Mouse (Mus musculus) forebrain, embryonic 15.5 days (tissue): ENCODE measurements around the gene Olfr1423. TPM values are rescaled to one million over a fixed set of nuclear protein-coding genes. Genes with fewer than 3 reads are reported as not detected.
"Not testable (repeated sequence)": the region's sequence is repeated elsewhere in the genome, so short reads cannot be mapped to it uniquely, and the experiment has no call there.

Source experiments
- ATAC-seq: fragments of 200-750 bp; cut with Nextera tagmentation; replicated peaks from 2 replicates; pipeline ENCODE4 v1.8.0; 2017; ENCODE audit warnings: mild to moderate bottlenecking, moderate TSS enrichment, moderate library complexity
- H3K27ac ChIP-seq: fragments of 300-500 bp; sonication (generic); replicated peaks from 2 replicates; pipeline ENCODE4 v1.5.1; 2015; ENCODE audit warnings: mild to moderate bottlenecking, inconsistent platforms
- H3K27me3 ChIP-seq: fragments of 300-500 bp; sonication (generic); 2 replicates; pipeline ENCODE4 v1.6.1; 2015; ENCODE audit warnings: inconsistent platforms
- H3K36me3 ChIP-seq: fragments of 300-500 bp; sonication (generic); 2 replicates; pipeline ENCODE4 v1.6.1; 2015; ENCODE audit warnings: mild to moderate bottlenecking, inconsistent platforms
- H3K4me1 ChIP-seq: fragments of 300-500 bp; sonication (generic); 2 replicates; pipeline ENCODE4 v1.6.1; 2015; ENCODE audit warnings: inconsistent platforms
- H3K4me2 ChIP-seq: fragments of 300-500 bp; sonication (generic); replicated peaks from 2 replicates; pipeline ENCODE4 v1.6.1; 2015; ENCODE audit warnings: mild to moderate bottlenecking, inconsistent platforms
- H3K4me3 ChIP-seq: fragments of 300-500 bp; sonication (generic); 2 replicates; pipeline ENCODE4 v1.5.1; 2015; ENCODE audit warnings: mild to moderate bottlenecking, inconsistent platforms
- H3K9ac ChIP-seq: fragments of 300-500 bp; sonication (generic); replicated peaks from 2 replicates; pipeline ENCODE4 v1.6.1; 2015; ENCODE audit warnings: mild to moderate bottlenecking, inconsistent platforms
- H3K9me3 ChIP-seq: fragments of 300-500 bp; sonication (generic); 2 replicates; pipeline ENCODE4 v1.6.1; 2016; ENCODE audit warnings: inconsistent platforms
- WGBS: fragments of 180-500 bp; shearing (Covaris S2); methylation state at CpG from one replicate; pipeline ENCODE4 v1.1.7; 2015; ENCODE audit warnings: mixed read lengths; 5-methylcytosine and 5-hydroxymethylcytosine counted together
- polyA plus RNA-seq: library from polyadenylated mRNA; unstranded; fragments of >200 nt; fragmentation: Nextera tagmentation; extraction: Ambion mirVana; gene quantifications from 2 replicates; pipeline ENCODE4 v1.2.1, GENCODE M21; 2015

The Olfr1423 gene
- polyA plus RNA-seq, 1 experiment from 2014 or later = not detected

DNA sequence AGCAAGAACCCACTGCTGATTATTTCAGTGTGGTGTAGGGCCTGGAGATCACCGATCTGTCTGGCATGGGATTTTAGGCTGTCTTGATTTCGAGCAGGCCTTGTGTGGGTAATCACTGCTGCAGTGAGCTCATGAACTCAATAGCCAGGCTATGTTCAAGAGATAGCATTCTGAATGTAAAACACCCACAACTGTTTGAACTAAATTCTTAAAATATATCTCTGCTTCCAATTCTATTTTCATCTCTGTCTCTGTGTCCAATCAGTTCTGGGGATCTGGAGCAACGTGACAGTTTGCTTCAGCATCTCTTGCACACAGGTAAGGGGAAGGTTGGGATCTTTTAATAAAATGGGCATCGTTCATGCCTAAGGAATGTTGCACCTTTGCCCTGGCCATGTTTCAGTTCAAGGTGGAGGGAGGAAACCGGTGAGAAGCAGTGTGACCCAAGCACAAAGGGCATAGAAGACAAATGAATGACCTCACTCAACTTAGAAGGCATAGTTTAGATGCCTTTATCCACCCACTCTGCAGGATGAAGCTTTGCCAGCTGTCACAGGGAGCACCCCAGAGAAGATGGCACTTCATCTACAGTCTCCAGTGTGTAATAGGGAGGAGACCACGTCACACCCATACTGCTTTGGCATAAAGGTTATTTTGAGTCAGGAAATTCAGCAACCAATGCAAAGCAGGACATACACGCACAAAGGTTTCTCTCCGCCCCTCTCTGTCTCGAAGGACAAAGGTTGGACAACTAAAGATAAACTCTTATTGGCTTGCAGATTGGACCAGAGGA lies 36.7 kb downstream of the Olfr1423 start:
- H3K4me1 ChIP-seq = peaks cover 25% of the 10 kb centered on the region
- no peaks in the 10 kb centered on the region for H3K27me3 ChIP-seq
- no peak for ATAC-seq
- H3K9me3 ChIP-seq = no peaks in the 10 kb centered on the region
- peak overlapping the region; percentile 58 for H3K4me2 ChIP-seq
- peak overlapping the region; percentile 67 for H3K9ac ChIP-seq
- H3K4me3 ChIP-seq = peak overlapping the region; percentile 80
- H3K27ac ChIP-seq = peak overlapping the region; percentile 89
- WGBS = 59% methylated on average over 9 of the region's 9 CpGs
- no peaks in the 10 kb centered on the region for H3K36me3 ChIP-seq

GRCm38 (mm10) chr19:12003568-12003967 lies 37.5 kb downstream of the Olfr1423 start:
- H3K27me3 ChIP-seq = no peaks in the 10 kb centered on the region
- WGBS = 88% methylated on average over 2 of the region's 2 CpGs
- no peaks in the 10 kb centered on the region for H3K36me3 ChIP-seq
- no peak overlapping the region for H3K9ac ChIP-seq
- H3K27ac ChIP-seq = no peak overlapping the region
- H3K4me2 ChIP-seq = no peak overlapping the region
- peaks cover 25% of the 10 kb centered on the region for H3K4me1 ChIP-seq
- no peak for ATAC-seq
- no peak overlapping the region for H3K4me3 ChIP-seq
- H3K9me3 ChIP-seq = no peaks in the 10 kb centered on the region

- H3K9me3 ChIP-seq = no peaks in the 10 kb centered on the region
- no peak for ATAC-seq
- no peaks in the 10 kb centered on the region for H3K36me3 ChIP-seq
- H3K4me2 ChIP-seq = peak overlapping the region; percentile 33
- no peak overlapping the region for H3K27ac ChIP-seq
- WGBS = 54% methylated on average over 14 of the region's 14 CpGs
- no peak overlapping the region for H3K9ac ChIP-seq
- H3K4me3 ChIP-seq = peak overlapping the region; percentile 27
- H3K4me1 ChIP-seq = peaks cover 25% of the 10 kb centered on the region
- no peaks in the 10 kb centered on the region for H3K27me3 ChIP-seq
Measured at GRCm38 (mm10) chr19:12002791-12003190, 38.3 kb downstream of the Olfr1423 start.

DNA sequence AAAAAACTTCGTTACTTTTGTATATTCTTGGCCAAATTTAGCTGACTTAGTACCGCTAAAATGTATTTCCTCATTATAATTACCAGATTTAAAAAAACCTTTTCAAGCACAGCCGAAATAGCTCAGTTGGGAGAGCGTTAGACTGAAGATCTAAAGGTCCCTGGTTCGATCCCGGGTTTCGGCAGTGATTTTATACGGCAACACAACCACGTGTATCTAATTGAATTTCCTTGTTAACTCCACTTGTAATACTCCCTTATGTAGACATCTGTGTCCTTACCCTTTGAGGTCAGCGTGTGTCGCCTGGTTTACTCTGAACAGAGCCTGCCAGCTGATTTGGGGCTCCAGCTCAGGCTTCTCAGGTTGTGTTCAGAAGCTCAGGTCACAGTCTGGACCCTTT lies 39.0 kb downstream of the Olfr1423 start:
- H3K4me1 ChIP-seq = peaks cover 20% of the 10 kb centered on the region
- H3K27me3 ChIP-seq = no peaks in the 10 kb centered on the region
- ATAC-seq = peak; percentile 33
- H3K4me2 ChIP-seq = peak overlapping the region; percentile 33
- peak overlapping the region; percentile 27 for H3K4me3 ChIP-seq
- H3K9ac ChIP-seq = no peak overlapping the region
- no peaks in the 10 kb centered on the region for H3K9me3 ChIP-seq
- 2% methylated on average over 11 of the region's 11 CpGs for WGBS
- H3K36me3 ChIP-seq = no peaks in the 10 kb centered on the region
- no peak overlapping the region for H3K27ac ChIP-seq

GRCm38 (mm10) chr19:12001686-12002085 lies 39.4 kb downstream of the Olfr1423 start:
- Histone ChIP-seq H3K27me3 (no peaks in the 10 kb centered on the region), H3K9ac (no peak overlapping the region), H3K36me3 (no peaks in the 10 kb centered on the region), H3K4me2 (no peak overlapping the region), H3K27ac (no peak overlapping the region), H3K9me3 (no peaks in the 10 kb centered on the region), H3K4me3 (no peak overlapping the region), H3K4me1 (peaks cover 16% of the 10 kb centered on the region)
- ATAC-seq = no peak
- 20% methylated on average over 3 of the region's 3 CpGs for WGBS

GRCm38 (mm10) chr19:11995722-11996448 lies 45.2 kb downstream of the Olfr1423 start:
- Histone ChIP-seq H3K27me3 (no peaks in the 10 kb centered on the region), H3K9ac (no peak overlapping the region), H3K36me3 (peaks cover 45% of the 10 kb centered on the region), H3K27ac (no peak overlapping the region), H3K4me3 (no peak overlapping the region), H3K4me2 (no peak overlapping the region), H3K9me3 (no peaks in the 10 kb centered on the region), H3K4me1 (no peaks in the 10 kb centered on the region)
- WGBS = 69% methylated on average over 2 of the region's 2 CpGs
- no peak for ATAC-seq

DNA sequence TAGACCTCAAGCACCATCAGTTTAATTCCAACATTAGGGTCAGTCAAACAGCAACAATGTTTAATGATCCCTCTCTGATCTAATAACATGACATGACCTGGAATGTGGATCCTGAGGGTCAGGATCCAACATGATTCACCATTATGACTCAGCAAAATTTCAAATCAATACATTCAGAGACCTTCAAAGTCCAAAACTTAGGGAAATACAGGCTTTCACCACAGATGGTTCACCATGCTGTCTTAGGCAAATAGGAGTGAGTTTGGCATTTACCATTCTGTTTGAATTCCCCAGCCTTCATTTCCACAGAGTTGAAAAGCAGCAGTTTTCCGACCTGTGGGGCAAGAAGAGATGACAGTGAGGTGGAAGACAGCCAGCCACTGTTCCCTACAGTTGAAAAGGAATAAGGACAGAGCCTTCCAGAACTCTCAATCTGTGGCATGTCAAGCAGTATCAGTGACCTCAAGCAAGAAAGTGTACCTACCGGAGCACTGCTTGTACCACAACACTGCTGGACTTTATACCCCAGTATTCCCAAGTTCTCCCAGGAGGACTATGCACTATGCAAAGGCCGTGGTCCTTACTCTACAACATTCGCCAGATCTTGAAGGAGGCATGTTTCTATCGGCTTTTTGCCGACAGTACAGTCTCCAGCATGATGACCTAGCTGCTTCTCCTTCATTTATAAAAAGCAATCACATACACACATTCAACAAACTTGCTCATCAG lies 46.2 kb downstream of the Olfr1423 start:
- Histone ChIP-seq H3K4me1 (no peaks in the 10 kb centered on the region), H3K36me3 (peaks cover 54% of the 10 kb centered on the region), H3K9ac (no peak overlapping the region)

GRCm38 (mm10) chr19:11992441-11993029 lies 48.6 kb downstream of the Olfr1423 start:
- Histone ChIP-seq H3K4me1 (no peaks in the 10 kb centered on the region), H3K27ac (no peak overlapping the region), H3K9me3 (no peaks in the 10 kb centered on the region), H3K27me3 (no peaks in the 10 kb centered on the region), H3K36me3 (peaks cover 72% of the 10 kb centered on the region), H3K4me2 (no peak overlapping the region), H3K9ac (no peak overlapping the region), H3K4me3 (no peak overlapping the region)
- no peak for ATAC-seq
- 92% methylated on average over 10 of the region's 10 CpGs for WGBS

More for the DNA sequence above, 46.2 kb downstream of the Olfr1423 start:
- Histone ChIP-seq H3K4me2 (no peak overlapping the region), H3K27me3 (no peaks in the 10 kb centered on the region), H3K27ac (no peak overlapping the region), H3K4me3 (no peak overlapping the region), H3K9me3 (no peaks in the 10 kb centered on the region)
- no peak for ATAC-seq
- WGBS = 91% methylated on average over 6 of the region's 6 CpGs

DNA sequence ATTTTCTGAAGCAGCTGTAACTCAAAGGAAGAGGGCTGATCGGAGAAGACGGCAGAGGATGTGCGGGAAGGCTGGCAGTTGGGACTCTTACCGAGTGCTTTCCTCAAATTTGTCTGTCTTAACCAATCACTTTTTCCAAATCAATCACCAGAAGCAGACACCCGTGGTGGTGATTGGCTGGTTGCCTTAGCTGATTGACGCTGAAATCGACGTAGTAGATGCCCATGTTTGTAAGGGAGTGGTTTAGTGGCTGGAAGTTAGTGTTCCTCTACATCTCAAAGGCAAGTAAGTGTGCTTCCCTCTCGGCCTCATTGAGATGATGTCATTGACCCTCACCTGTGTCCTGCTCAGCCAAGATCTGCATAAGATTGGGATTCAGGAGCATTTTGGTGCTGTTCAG lies 49.1 kb downstream of the Olfr1423 start:
- Histone ChIP-seq H3K4me1 (no peaks in the 10 kb centered on the region), H3K36me3 (peaks cover 76% of the 10 kb centered on the region)

DNA sequence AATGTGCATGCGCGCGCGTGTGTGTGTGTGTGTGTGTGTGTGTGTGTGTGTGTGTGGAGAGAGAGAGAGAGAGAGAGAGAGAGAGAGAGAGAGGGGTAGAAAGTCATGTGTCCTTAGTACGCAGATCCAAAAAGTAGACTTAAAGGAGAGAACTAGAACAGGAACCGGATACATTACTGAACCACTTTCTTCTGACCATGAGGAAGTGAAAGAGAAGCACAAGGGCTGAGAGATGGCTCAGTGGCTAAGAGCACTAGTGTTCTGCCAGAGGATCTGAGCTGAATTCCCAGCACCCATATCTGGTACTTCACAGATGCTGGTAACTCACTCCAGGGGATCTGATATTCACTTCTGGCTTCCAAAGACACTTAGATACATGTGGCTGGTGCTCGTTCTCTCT lies 51.8 kb downstream of the Olfr1423 start:
- peaks cover 86% of the 10 kb centered on the region for H3K36me3 ChIP-seq
- ATAC-seq = no peak
- no peaks in the 10 kb centered on the region for H3K9me3 ChIP-seq
- no peak overlapping the region for H3K9ac ChIP-seq
- no peaks in the 10 kb centered on the region for H3K27me3 ChIP-seq
- no peak overlapping the region for H3K27ac ChIP-seq
- no peak overlapping the region for H3K4me3 ChIP-seq
- no peaks in the 10 kb centered on the region for H3K4me1 ChIP-seq
- 93% methylated on average over 7 of the region's 7 CpGs for WGBS
- H3K4me2 ChIP-seq = no peak overlapping the region

More for the DNA sequence above, 49.1 kb downstream of the Olfr1423 start:
- Histone ChIP-seq H3K9ac (no peak overlapping the region), H3K4me3 (no peak overlapping the region), H3K27me3 (no peaks in the 10 kb centered on the region), H3K4me2 (no peak overlapping the region), H3K9me3 (no peaks in the 10 kb centered on the region), H3K27ac (no peak overlapping the region)
- WGBS = 95% methylated on average over 9 of the region's 9 CpGs
- no peak for ATAC-seq

GRCm38 (mm10) chr19:11987841-11988240 lies 53.3 kb downstream of the Olfr1423 start:
- 90% methylated on average over 3 of the region's 3 CpGs for WGBS
- no peaks in the 10 kb centered on the region for H3K4me1 ChIP-seq
- H3K27me3 ChIP-seq = no peaks in the 10 kb centered on the region
- H3K27ac ChIP-seq = no peak overlapping the region
- no peak overlapping the region for H3K4me3 ChIP-seq
- H3K36me3 ChIP-seq = peaks cover 89% of the 10 kb centered on the region
- H3K9ac ChIP-seq = no peak overlapping the region
- H3K9me3 ChIP-seq = no peaks in the 10 kb centered on the region
- H3K4me2 ChIP-seq = no peak overlapping the region
- no peak for ATAC-seq

DNA sequence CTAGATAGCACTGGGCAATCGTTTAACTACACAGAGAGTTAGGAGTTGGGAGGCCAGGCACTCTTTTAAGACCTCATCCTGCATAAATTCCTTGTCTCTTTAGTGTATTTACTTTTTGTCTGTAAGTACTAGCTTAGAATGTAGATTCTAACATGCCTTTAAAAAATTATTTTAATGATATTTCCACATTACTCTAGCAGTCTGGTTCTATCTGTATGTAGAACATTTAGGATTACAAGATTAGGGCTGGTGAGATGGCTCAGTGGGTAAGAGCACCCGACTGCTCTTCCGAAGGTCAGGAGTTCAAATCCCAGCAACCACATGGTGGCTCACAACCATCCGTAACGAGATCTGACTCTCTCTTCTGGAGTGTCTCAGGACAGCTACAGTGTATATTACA lies 56.5 kb downstream of the Olfr1423 start:
- 81% methylated on average over 5 of the region's 5 CpGs for WGBS
- not testable (repeated sequence) for H3K4me1 ChIP-seq, H3K4me3 ChIP-seq, H3K27me3 ChIP-seq, H3K9ac ChIP-seq, ATAC-seq, H3K27ac ChIP-seq, H3K4me2 ChIP-seq, H3K9me3 ChIP-seq
- peaks cover 91% of the 10 kb centered on the region for H3K36me3 ChIP-seq
